Mouse (Mus musculus) CH12.LX (cell line): Measurements from ENCODE around the gene Dlgap1. TPM values are rescaled to one million over a fixed set of nuclear protein-coding genes. Genes with fewer than 3 reads are reported as not detected.

Source experiments
- DNase-seq: peaks from one replicate; pipeline ENCODE4 v3.0.0-alpha.2; 2013; ENCODE audit errors: extremely low read depth
- H3K27ac ChIP-seq: 2 replicates; pipeline ENCODE4 v1.5.1; 2012; ENCODE audit warnings: low read depth, mild to moderate bottlenecking, control low read depth, moderate library complexity; ENCODE audit not compliant: insufficient read depth
- H3K27me3 ChIP-seq: replicated peaks from 2 replicates; pipeline ENCODE3; 2012; ENCODE audit warnings: inconsistent platforms
- H3K36me3 ChIP-seq, 2 experiments: replicated peaks in 1 of 2; 2 replicates each; pipeline versions ENCODE3 to v1.6.1; 2012; ENCODE audit warnings: inconsistent platforms in 1 of 2, low read length in 1 of 2, mild to moderate bottlenecking in 1 of 2, mixed read lengths in 1 of 2, moderate library complexity in 1 of 2; ENCODE audit not compliant: control insufficient read depth in 1 of 2, insufficient read depth in 1 of 2
- H3K4me1 ChIP-seq, 2 experiments: 2 replicates each; pipeline ENCODE4 v1.6.1; 2012; ENCODE audit warnings: inconsistent platforms in 1 of 2, moderate library complexity in 1 of 2; ENCODE audit not compliant: insufficient read depth in 2 of 2, control insufficient read depth in 1 of 2
- H3K4me2 ChIP-seq: 2 replicates; pipeline ENCODE4 v1.6.1; 2012; ENCODE audit warnings: low read depth, mild to moderate bottlenecking, control low read depth; ENCODE audit not compliant: poor library complexity, insufficient read depth, severe bottlenecking
- H3K4me3 ChIP-seq, 3 experiments: fragments of 150-350 bp in 1 of 3; sonication (generic) in 1 of 3; replicated peaks in 1 of 3; 2 replicates each; pipeline versions ENCODE3 to v1.5.1; 2011 to 2012; ENCODE audit warnings: low read depth in 2 of 3, low read length in 2 of 3, mild to moderate bottlenecking in 2 of 3, moderate library complexity in 2 of 3, control low read depth in 1 of 3, improper control_type of control experiment in 1 of 3, inconsistent platforms in 1 of 3, mixed read lengths in 1 of 3; ENCODE audit not compliant: poor library complexity in 1 of 3
- H3K79me2 ChIP-seq: replicated peaks from 2 replicates; pipeline ENCODE4 v1.6.1; 2012; ENCODE audit warnings: mild to moderate bottlenecking, moderate library complexity; ENCODE audit not compliant: control insufficient read depth, poor library complexity, insufficient read depth, severe bottlenecking; ENCODE audit errors: extremely low read depth
- H3K9ac ChIP-seq: 2 replicates; pipeline ENCODE4 v1.6.1; 2012; ENCODE audit warnings: low read depth, mild to moderate bottlenecking, control low read depth, moderate library complexity; ENCODE audit not compliant: insufficient read depth
- H3K9me3 ChIP-seq: replicated peaks from 2 replicates; pipeline ENCODE3; 2012; ENCODE audit warnings: low read length, inconsistent platforms, mixed read lengths
- BHLHE40 ChIP-seq: IDR thresholded peaks from 2 replicates; pipeline ENCODE4 v1.6.1; 2011; ENCODE audit warnings: mild to moderate bottlenecking, low read depth, low read length, improper control_type of control experiment
- E2F4 ChIP-seq: IDR thresholded peaks from 2 replicates; pipeline ENCODE4 v1.6.1; 2011; ENCODE audit warnings: low read depth, low read length, improper control_type of control experiment; ENCODE audit not compliant: insufficient replicate concordance
- ELF1 ChIP-seq: IDR thresholded peaks from 2 replicates; pipeline ENCODE4 v1.6.1; 2014; ENCODE audit warnings: low read depth, mild to moderate bottlenecking, inconsistent platforms, low read length, improper control_type of control experiment
- EP300 ChIP-seq: IDR thresholded peaks from 2 replicates; pipeline ENCODE4 v1.6.1; 2011; ENCODE audit warnings: low read length, improper control_type of control experiment
- ETS1 ChIP-seq: conservative IDR thresholded peaks from 2 replicates; pipeline ENCODE4 v1.6.1; 2012; ENCODE audit warnings: low read depth, mild to moderate bottlenecking, inconsistent platforms, low read length, improper control_type of control experiment, moderate library complexity
- GABPA ChIP-seq: IDR thresholded peaks from 2 replicates; pipeline ENCODE4 v1.6.1; 2012; ENCODE audit warnings: low read depth, low read length, improper control_type of control experiment, inconsistent platforms; ENCODE audit not compliant: insufficient replicate concordance
- KAT2A ChIP-seq: IDR thresholded peaks from 2 replicates; pipeline ENCODE4 v1.6.1; 2012; ENCODE audit warnings: low read length, improper control_type of control experiment, inconsistent platforms; ENCODE audit not compliant: insufficient replicate concordance
- MAFK ChIP-seq: IDR thresholded peaks from 2 replicates; pipeline ENCODE4 v1.6.1; 2011; ENCODE audit warnings: low read length, improper control_type of control experiment; ENCODE audit not compliant: insufficient replicate concordance
- MAZ ChIP-seq: IDR thresholded peaks from 2 replicates; pipeline ENCODE4 v1.6.1; 2012; ENCODE audit warnings: low read depth, mild to moderate bottlenecking, inconsistent platforms, low read length, improper control_type of control experiment, moderate library complexity
- MEF2A ChIP-seq: IDR thresholded peaks from 2 replicates; pipeline ENCODE4 v1.6.1; 2014; ENCODE audit warnings: low read depth, mild to moderate bottlenecking, inconsistent platforms, low read length, improper control_type of control experiment, borderline replicate concordance
- MXI1 ChIP-seq: IDR thresholded peaks from 2 replicates; pipeline ENCODE4 v1.6.1; 2011; ENCODE audit warnings: mild to moderate bottlenecking, low read depth, low read length, improper control_type of control experiment
- NELFE ChIP-seq: IDR thresholded peaks from 2 replicates; pipeline ENCODE4 v1.6.1; 2011; ENCODE audit warnings: low read depth, low read length, improper control_type of control experiment
- POLR2A ChIP-seq: IDR thresholded peaks from 2 replicates; pipeline ENCODE4 v1.6.1; 2011; ENCODE audit warnings: low read depth, mild to moderate bottlenecking, improper control_type of control experiment, low read length
- RAD21 ChIP-seq: IDR thresholded peaks from 2 replicates; pipeline ENCODE4 v1.6.1; 2011; ENCODE audit warnings: low read depth, mild to moderate bottlenecking, low read length, improper control_type of control experiment, moderate library complexity
- RCOR1 ChIP-seq: conservative IDR thresholded peaks from 2 replicates; pipeline ENCODE4 v1.6.1; 2012; ENCODE audit warnings: low read depth, mild to moderate bottlenecking, inconsistent platforms, low read length, improper control_type of control experiment
- SIN3A ChIP-seq: IDR thresholded peaks from 2 replicates; pipeline ENCODE4 v1.6.1; 2012; ENCODE audit warnings: low read length, improper control_type of control experiment, inconsistent platforms
- SMC3 ChIP-seq: IDR thresholded peaks from 2 replicates; pipeline ENCODE4 v1.6.1; 2011; ENCODE audit warnings: low read depth, low read length, improper control_type of control experiment
- TBP ChIP-seq: conservative IDR thresholded peaks from 2 replicates; pipeline ENCODE4 v1.6.1; 2011; ENCODE audit warnings: low read depth, low read length, improper control_type of control experiment
- TCF12 ChIP-seq: IDR thresholded peaks from 2 replicates; pipeline ENCODE4 v1.6.1; 2014; ENCODE audit warnings: low read depth, mild to moderate bottlenecking, inconsistent platforms, low read length, improper control_type of control experiment
- UBTF ChIP-seq: IDR thresholded peaks from 2 replicates; pipeline ENCODE4 v1.6.1; 2012; ENCODE audit warnings: low read depth, mild to moderate bottlenecking, inconsistent platforms, low read length, improper control_type of control experiment, moderate library complexity
- USF2 ChIP-seq: conservative IDR thresholded peaks from 2 replicates; pipeline ENCODE4 v1.6.1; 2011; ENCODE audit warnings: low read depth, low read length, improper control_type of control experiment
- ZC3H11A ChIP-seq: IDR thresholded peaks from 2 replicates; pipeline ENCODE4 v1.6.1; 2012; ENCODE audit warnings: low read depth, mild to moderate bottlenecking, inconsistent platforms, low read length, improper control_type of control experiment
- dilution Hi-C: fragments of 300-500 bp; cut with MboI; formaldehyde crosslinking; loops from 2 replicates; pipeline ENCODE4 v1.14.3; 2020; ENCODE audit warnings: low sequenced_read_pairs; ENCODE audit not compliant: extremely low pct_unique_long_range_greater_than_20kb, extremely low pct_ligation_motif_present
- in situ Hi-C: fragments of 300-500 bp; cut with MboI; formaldehyde crosslinking; loops from 3 replicates; pipeline ENCODE4 v1.14.3; 2019; ENCODE audit warnings: low sequenced_read_pairs, low pct_ligation_motif_present, low pct_unique_long_range_greater_than_20kb, mixed read lengths
- polyA plus RNA-seq: library from polyadenylated mRNA; unstranded; fragments of >175 nt; gene quantifications from 2 replicates; pipeline ENCODE4 v1.2.1, GENCODE M21; 2012; ENCODE audit warnings: low read depth; ENCODE audit not compliant: insufficient read length
- total RNA-seq, 2 experiments: library from RNA; depleted of rRNA; stranded (reverse); fragments of 300-350 nt in 1 of 2; fragments of >200 nt in 1 of 2; gene quantifications; 2 replicates each; pipeline ENCODE4 v1.2.3; 2012 to 2014

The Dlgap1 gene
- total and polyA plus RNA-seq, 3 experiments: 0.51 to 2.7 (median 1.2) TPM

- dilution Hi-C loops (no loop called here), in situ Hi-C loops (no loop called here)
- Histone ChIP-seq H3K79me2 (no peaks in the 10 kb centered on the region), H3K4me2 (no peak overlapping the region), H3K4me1 (peaks cover 0 to 7% of the 10 kb centered on the region in 2 experiments; a peak in 2 of 4 replicates), H3K9me3 (no peaks in the 10 kb centered on the region), H3K4me3 (no peak overlapping the region), H3K27me3 (no peaks in the 10 kb centered on the region), H3K9ac (no peak overlapping the region), H3K27ac (no peak overlapping the region), H3K36me3 (no peaks in the 10 kb centered on the region)
- no peak for DNase-seq
- TF ChIP-seq UBTF: no peak
- TF ChIP-seq GABPA: no peak
These were observed 822.9 kb downstream of the Dlgap1 start for GRCm38 (mm10) chr17:70791596-70792275.

DNA sequence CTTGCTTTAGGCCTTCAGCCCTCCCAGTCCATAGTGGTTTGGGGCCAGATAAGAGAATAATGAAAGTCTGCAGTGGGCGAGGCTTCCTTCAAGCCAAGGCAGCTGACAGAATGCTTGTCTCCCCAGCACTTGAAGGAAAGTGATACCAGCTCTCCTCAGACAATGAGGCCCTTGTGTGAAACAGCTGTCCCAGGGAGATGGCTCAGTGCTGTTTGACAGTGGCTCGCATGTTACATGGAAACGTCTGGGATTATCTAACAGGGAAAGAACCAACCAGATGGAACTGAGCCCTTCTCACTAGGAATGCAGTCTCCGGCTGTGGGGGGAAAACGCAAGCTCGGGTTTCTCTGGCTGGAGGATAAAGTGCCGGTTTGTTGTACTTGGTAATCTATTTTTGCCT is 825.4 kb downstream of the Dlgap1 start:
- no peak overlapping the region for H3K27ac ChIP-seq
- in situ Hi-C loops (no loop called here), dilution Hi-C loops (no loop called here)
- H3K27me3 ChIP-seq: no peaks in the 10 kb centered on the region
- no peak for TF ChIP-seq MAZ
- no peak for TF ChIP-seq SIN3A
- no peak for TF ChIP-seq MEF2A
- TF ChIP-seq MAFK: no peak
- TF ChIP-seq NELFE: no peak
- TF ChIP-seq MXI1: no peak
- TF ChIP-seq GABPA: no peak
- TF ChIP-seq BHLHE40: no peak
- no peak for TF ChIP-seq SMC3
- TF ChIP-seq KAT2A: no peak
- H3K36me3 ChIP-seq: no peaks in the 10 kb centered on the region
- H3K4me3 ChIP-seq: no peak overlapping the region
- H3K79me2 ChIP-seq: no peaks in the 10 kb centered on the region
- DNase-seq: no peak
- H3K4me2 ChIP-seq: no peak overlapping the region
- H3K9ac ChIP-seq: no peak overlapping the region
- no peaks in the 10 kb centered on the region for H3K9me3 ChIP-seq
- H3K4me1 ChIP-seq: peaks cover 2 to 10% of the 10 kb centered on the region in 2 experiments; a peak in 2 of 4 replicates

DNA sequence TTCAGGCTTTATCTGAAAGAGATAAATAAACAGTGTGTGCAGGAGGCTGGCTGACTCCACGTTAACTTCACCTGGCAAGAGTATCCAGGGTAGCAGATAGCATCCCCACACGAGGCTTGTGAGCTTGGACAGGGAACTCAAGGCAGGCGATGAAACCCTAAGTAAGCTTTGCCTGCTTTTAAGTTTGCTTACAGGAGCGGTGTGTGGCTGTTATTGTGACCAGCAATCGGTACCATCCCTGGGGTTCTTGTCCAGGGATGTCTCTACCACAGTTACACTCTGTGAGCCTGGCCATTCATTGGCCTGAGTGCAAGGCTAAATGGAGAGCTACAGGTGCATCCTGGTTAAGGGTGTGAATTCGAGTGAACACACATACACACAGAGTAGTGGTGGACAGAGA is 825.8 kb downstream of the Dlgap1 start:
- dilution Hi-C loops (no loop called here), in situ Hi-C loops (no loop called here)
- Histone ChIP-seq H3K27me3 (no peaks in the 10 kb centered on the region), H3K79me2 (no peaks in the 10 kb centered on the region), H3K4me2 (no peak overlapping the region), H3K4me1 (peaks cover 2 to 11% of the 10 kb centered on the region in 2 experiments; a peak in 2 of 4 replicates), H3K9me3 (no peaks in the 10 kb centered on the region), H3K9ac (no peak overlapping the region), H3K27ac (no peak overlapping the region), H3K4me3 (no peak overlapping the region), H3K36me3 (no peaks in the 10 kb centered on the region)
- DNase-seq: no peak
- no peak for TF ChIP-seq MAFK
- TF ChIP-seq E2F4: no peak
- TF ChIP-seq ELF1: no peak
- TF ChIP-seq KAT2A: no peak
- no peak for TF ChIP-seq SMC3
- TF ChIP-seq RCOR1: no peak
- no peak for TF ChIP-seq USF2
- TF ChIP-seq BHLHE40: no peak
- TF ChIP-seq ZC3H11A: no peak
- no peak for TF ChIP-seq UBTF
- no peak for TF ChIP-seq EP300
- TF ChIP-seq TBP: no peak
- TF ChIP-seq POLR2A: no peak
- no peak for TF ChIP-seq RAD21
- TF ChIP-seq TCF12: no peak
- TF ChIP-seq ETS1: no peak
